ENCODE assay signal across 24 mouse cellular contexts in the genomic region with DNA sequence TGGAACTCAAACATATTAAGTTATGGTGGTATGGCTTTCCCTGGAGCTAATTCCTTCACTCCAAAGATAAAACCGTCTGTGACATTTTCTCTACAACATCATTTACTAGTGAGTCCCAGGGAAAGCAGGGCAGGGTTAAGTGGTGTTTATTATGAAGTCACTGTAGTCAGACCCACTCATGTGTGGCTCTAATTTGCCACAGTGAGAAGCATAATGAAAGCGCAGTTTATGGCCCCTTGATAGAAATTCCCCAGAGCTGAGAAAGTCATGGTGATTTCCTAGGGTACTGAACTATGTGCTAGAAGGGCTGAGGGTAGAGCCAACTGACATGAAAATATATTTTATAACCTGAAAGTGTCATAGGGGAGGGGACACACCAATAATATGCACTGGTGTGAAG.
"Had no signal": no experiment of that assay in that cellular context is flagged by ENCODE, and none has a peak within 500 bp of the region (broad histone marks: within the 10 kb centered on the region; RNA-seq: fewer than 3 reads in every experiment).

No protein-coding gene starts in this region.

- ATAC-seq: liver, postnatal 0 days; lung, postnatal 0 days; midbrain, embryonic 13.5 days; midbrain, embryonic 16.5 days had no signal

- DNase-seq: kidney, adult 11 months; kidney, adult 8-10 months; kidney, postnatal 10 days; kidney, postnatal 36 days; layer of hippocampus, postnatal 36 days; liver, postnatal 0 days; lung, embryonic 14.5 days; lung, postnatal 36 days; right cerebral cortex, adult 18-20 months; right cerebral cortex, postnatal 14 days; right cerebral cortex, postnatal 4 days; thymus, adult 2 months; thymus, postnatal 14 days; thymus, postnatal 4 days had no signal

- H3K36me3 ChIP-seq: kidney, embryonic 15.5 days; midbrain, embryonic 10.5 days; midbrain, embryonic 13.5 days had no signal

- H3K4me3 ChIP-seq: kidney, embryonic 15.5 days; left cerebral cortex, adult 2 months; megakaryocyte, embryonic 14.5 days; midbrain, embryonic 10.5 days; midbrain, embryonic 13.5 days; myocyte had no signal

- H3K4me2 ChIP-seq: kidney, embryonic 15.5 days; lung, embryonic 14.5 days; midbrain, embryonic 13.5 days had no signal

- H3K27ac ChIP-seq: kidney, embryonic 15.5 days; left cerebral cortex, adult 2 months; liver, embryonic 14.5 days; midbrain, embryonic 10.5 days; midbrain, embryonic 13.5 days; stomach, postnatal 0 days had no signal

- H3K9ac ChIP-seq: kidney, embryonic 15.5 days; liver, embryonic 14.5 days; liver, postnatal 0 days; lung, embryonic 14.5 days; midbrain, embryonic 13.5 days had no signal

- H3K9me3 ChIP-seq: kidney, embryonic 15.5 days; megakaryocyte, embryonic 14.5 days; midbrain, embryonic 10.5 days; midbrain, embryonic 13.5 days had no signal

- H3K4me1 ChIP-seq: kidney, embryonic 15.5 days; megakaryocyte, embryonic 14.5 days; midbrain, embryonic 10.5 days; midbrain, embryonic 13.5 days had no signal

- H3K27me3 ChIP-seq: kidney, embryonic 15.5 days; megakaryocyte, embryonic 14.5 days; midbrain, embryonic 13.5 days had no signal
